Mouse (Mus musculus) lung, postnatal 14 days (tissue): ENCODE results near the gene Top3a.

Experiments
- DNase-seq: peaks from one replicate; pipeline ENCODE4 v3.0.0; 2021

Top3a gene

GRCm38 (mm10) chr11:60774841-60775240, 2.3 kb downstream of the Top3a start:
- no peak for DNase-seq

GRCm38 (mm10) chr11:60774158-60774689, 2.9 kb downstream of the Top3a start:
- DNase-seq, result no peak

- no peak for DNase-seq
These were observed 5.0 kb downstream of the Top3a start for GRCm38 (mm10) chr11:60772161-60772560.

GRCm38 (mm10) chr11:60770776-60771175, 6.4 kb downstream of the Top3a start:
- no peak for DNase-seq

GRCm38 (mm10) chr11:60769322-60769721, 7.8 kb downstream of the Top3a start:
- no peak for DNase-seq

- DNase-seq, result no peak
These were observed 10.2 kb downstream of the Top3a start for GRCm38 (mm10) chr11:60766969-60767368.

GRCm38 (mm10) chr11:60761681-60762080, 15.5 kb downstream of the Top3a start:
- DNase-seq, result no peak

- DNase-seq, result no peak
These were observed 21.6 kb downstream of the Top3a start for GRCm38 (mm10) chr11:60755570-60755969.

GRCm38 (mm10) chr11:60740321-60740720, 36.8 kb downstream of the Top3a start:
- no peak for DNase-seq

- DNase-seq, result no peak
These were observed 39.7 kb downstream of the Top3a start for GRCm38 (mm10) chr11:60737450-60737849.

GRCm38 (mm10) chr11:60736491-60736890, 40.7 kb downstream of the Top3a start:
- DNase-seq, result no peak

GRCm38 (mm10) chr11:60735191-60735590, 42.0 kb downstream of the Top3a start:
- DNase-seq, result no peak

GRCm38 (mm10) chr11:60734206-60734605, 43.0 kb downstream of the Top3a start:
- no peak for DNase-seq

GRCm38 (mm10) chr11:60731251-60731650, 45.9 kb downstream of the Top3a start:
- DNase-seq, result no peak

GRCm38 (mm10) chr11:60730169-60730568, 47.0 kb downstream of the Top3a start:
- no peak for DNase-seq

- DNase-seq, result peak; percentile 52
These were observed 47.9 kb downstream of the Top3a start for GRCm38 (mm10) chr11:60729217-60729641.

- peak; percentile 93 for DNase-seq
These were observed 48.9 kb downstream of the Top3a start, which contains the start of gene Mief2 for GRCm38 (mm10) chr11:60728260-60728761. Gene Mief2 (plus strand): TSS chr11:60728398.

- DNase-seq, result peak; percentile 16
These were observed 49.6 kb downstream of the Top3a start for GRCm38 (mm10) chr11:60727392-60728140.

- peak; percentile 86 for DNase-seq
These were observed 50.4 kb downstream of the Top3a start, which contains the start of gene Flii for GRCm38 (mm10) chr11:60726601-60727391. Gene Flii (minus strand): TSS chr11:60727263.

- no peak for DNase-seq
These were observed 57.9 kb downstream of the Top3a start for GRCm38 (mm10) chr11:60719263-60719662.

GRCm38 (mm10) chr11:60715833-60716232, 61.3 kb downstream of the Top3a start:
- DNase-seq, result no peak

- no peak for DNase-seq
These were observed 64.4 kb downstream of the Top3a start for GRCm38 (mm10) chr11:60712639-60713255.

GRCm38 (mm10) chr11:60712040-60712439, 65.1 kb downstream of the Top3a start:
- DNase-seq, result no peak
